Comparison of ENCODE assay signal across 22 mouse cellular contexts in genomic region chr5:63748759-63749158, GRCm38 (mm10).
DNase-seq lines count a peak whose midpoint lies in the region; ATAC-seq and TF ChIP-seq lines count a peak whose summit lies in the region.
"Had no signal": no experiment of that assay in that cellular context is flagged by ENCODE, and none has a peak within 500 bp of the region (broad histone marks: within the 10 kb centered on the region; RNA-seq: fewer than 3 reads in every experiment).

No protein-coding gene starts in this region.

- TF ChIP-seq CTCF in brain, embryonic 14.5 days (IDR thresholded peaks at IDR 0.05; ENCODE audit: borderline replicate concordance, extremely low read depth, insufficient read depth, insufficient read length), result no peak

- peak; percentile 27; the same call in 1 of the 2 replicates for ATAC-seq in hindbrain, embryonic 16.5 days
- peak; percentile 52 for ATAC-seq in midbrain, embryonic 15.5 days (replicated peaks)
- ATAC-seq in midbrain, embryonic 11.5 days (ENCODE audit: low FRiP score), result no peak
- ATAC-seq: activated CD4-positive, CD25-positive, alpha-beta regulatory T cell, adult 4 months; forebrain, embryonic 16.5 days had no signal

- H3K9ac ChIP-seq in hindbrain, embryonic 16.5 days (ENCODE audit: low read depth, low read length), result no peak overlapping the region
- H3K9ac ChIP-seq in midbrain, embryonic 15.5 days, result no peak overlapping the region
- H3K9ac ChIP-seq in midbrain, embryonic 11.5 days (ENCODE audit: low read length), result no peak overlapping the region
- H3K9ac ChIP-seq: forebrain, embryonic 13.5 days; heart, embryonic 12.5 days; heart, embryonic 15.5 days had no signal

- no peak overlapping the region for H3K27ac ChIP-seq in heart, embryonic 10.5 days
- no peak overlapping the region for H3K27ac ChIP-seq in hindbrain, embryonic 16.5 days (ENCODE audit: low read depth, low read length)
- H3K27ac ChIP-seq in hindbrain, embryonic 10.5 days, result no peak overlapping the region
- H3K27ac ChIP-seq in midbrain, embryonic 15.5 days, result no peak overlapping the region
- no peak overlapping the region for H3K27ac ChIP-seq in midbrain, embryonic 11.5 days (ENCODE audit: low read depth, low read length)
- H3K27ac ChIP-seq: forebrain, embryonic 10.5 days; forebrain, embryonic 13.5 days; heart, embryonic 15.5 days had no signal

- H3K27me3 ChIP-seq in heart, embryonic 10.5 days (ENCODE audit: insufficient read depth, poor library complexity, severe bottlenecking), result no peaks in the 10 kb centered on the region
- no peaks in the 10 kb centered on the region; the same call in 1 of the 2 replicates for H3K27me3 ChIP-seq in hindbrain, embryonic 16.5 days (replicated peaks; ENCODE audit: control insufficient read depth, insufficient read depth, low read length)
- no peaks in the 10 kb centered on the region for H3K27me3 ChIP-seq in hindbrain, embryonic 10.5 days (ENCODE audit: insufficient read depth, poor library complexity, severe bottlenecking)
- H3K27me3 ChIP-seq in midbrain, embryonic 15.5 days (replicated peaks), result no peaks in the 10 kb centered on the region
- no peaks in the 10 kb centered on the region for H3K27me3 ChIP-seq in midbrain, embryonic 11.5 days (ENCODE audit: control insufficient read depth, insufficient read depth, low read length)
- H3K27me3 ChIP-seq: forebrain, embryonic 13.5 days; heart, embryonic 12.5 days; heart, embryonic 15.5 days had no signal

- no peak overlapping the region for H3K4me2 ChIP-seq in hindbrain, embryonic 16.5 days (ENCODE audit: low read length)
- H3K4me2 ChIP-seq in midbrain, embryonic 15.5 days, result no peak overlapping the region
- no peak overlapping the region for H3K4me2 ChIP-seq in midbrain, embryonic 11.5 days
- H3K4me2 ChIP-seq: forebrain, embryonic 13.5 days; heart, embryonic 12.5 days; heart, embryonic 15.5 days had no signal

- H3K4me1 ChIP-seq in heart, embryonic 10.5 days, result no peaks in the 10 kb centered on the region
- no peaks in the 10 kb centered on the region for H3K4me1 ChIP-seq in hindbrain, embryonic 16.5 days (ENCODE audit: control insufficient read depth, insufficient read depth, low read depth, low read length)
- H3K4me1 ChIP-seq in hindbrain, embryonic 10.5 days (replicated peaks), result no peaks in the 10 kb centered on the region
- H3K4me1 ChIP-seq in midbrain, embryonic 15.5 days, result peaks cover 5% of the 10 kb centered on the region; the same call in 1 of the 2 replicates
- no peaks in the 10 kb centered on the region for H3K4me1 ChIP-seq in midbrain, embryonic 11.5 days (ENCODE audit: control insufficient read depth, insufficient read depth, low read length)
- H3K4me1 ChIP-seq: forebrain, embryonic 10.5 days; forebrain, embryonic 13.5 days; heart, embryonic 12.5 days; heart, embryonic 15.5 days had no signal

- peak; percentile 37 for DNase-seq in heart, adult 11 months
- DNase-seq in heart, embryonic 10.5 days (ENCODE audit: low spot score), result no peak
- no peak for DNase-seq in hindbrain, embryonic 10.5 days (ENCODE audit: low spot score)
- DNase-seq in midbrain, embryonic 11.5 days (ENCODE audit: low spot score, missing footprints), result no peak
- DNase-seq in brain, embryonic 14.5 days (ENCODE audit: low read depth), result peak; percentile 28
- DNase-seq: adrenal gland, adult 8-10 months; adrenal gland, postnatal 25 days; cerebellum, adult 18-20 months; cerebellum, adult 9-10 months; cerebellum, postnatal 14 days; gastrocnemius, postnatal 10 days; gastrocnemius, postnatal 36 days; heart, postnatal 10 days; heart, postnatal 36 days had no signal

- no peaks in the 10 kb centered on the region for H3K36me3 ChIP-seq in heart, embryonic 10.5 days
- no peaks in the 10 kb centered on the region for H3K36me3 ChIP-seq in hindbrain, embryonic 16.5 days (ENCODE audit: control insufficient read depth, insufficient read depth, low read length)
- H3K36me3 ChIP-seq in hindbrain, embryonic 10.5 days, result no peaks in the 10 kb centered on the region
- H3K36me3 ChIP-seq in midbrain, embryonic 15.5 days (replicated peaks), result no peaks in the 10 kb centered on the region
- no peaks in the 10 kb centered on the region for H3K36me3 ChIP-seq in midbrain, embryonic 11.5 days (ENCODE audit: control insufficient read depth, insufficient read depth, low read length)
- H3K36me3 ChIP-seq: forebrain, embryonic 10.5 days; heart, embryonic 12.5 days; heart, embryonic 15.5 days had no signal

- no peaks in the 10 kb centered on the region for H3K9me3 ChIP-seq in heart, embryonic 10.5 days
- H3K9me3 ChIP-seq in hindbrain, embryonic 16.5 days (ENCODE audit: control insufficient read depth, low read length), result no peaks in the 10 kb centered on the region
- H3K9me3 ChIP-seq in hindbrain, embryonic 10.5 days, result 0 out of 2 replicates have a peak, but pooled peaks cover 2% of the 10 kb centered on the region
- no peaks in the 10 kb centered on the region for H3K9me3 ChIP-seq in midbrain, embryonic 15.5 days
- no peaks in the 10 kb centered on the region for H3K9me3 ChIP-seq in midbrain, embryonic 11.5 days (ENCODE audit: control insufficient read depth, low read length)
- H3K9me3 ChIP-seq: forebrain, embryonic 10.5 days; forebrain, embryonic 13.5 days; heart, embryonic 12.5 days; heart, embryonic 15.5 days had no signal

- 78% methylated on average over 1 of the region's 1 CpGs for WGBS in heart, embryonic 10.5 days
- 52% methylated on average over 1 of the region's 1 CpGs for WGBS in hindbrain, embryonic 16.5 days
- 74% methylated on average over 1 of the region's 1 CpGs for WGBS in hindbrain, embryonic 10.5 days
- WGBS in midbrain, embryonic 15.5 days, result 41% methylated on average over 1 of the region's 1 CpGs
- 63% methylated on average over 1 of the region's 1 CpGs for WGBS in midbrain, embryonic 11.5 days

- no peak for TF ChIP-seq POLR2A in brain, embryonic 14.5 days (IDR thresholded peaks at IDR 0.05; ENCODE audit: borderline replicate concordance, extremely low read depth, insufficient read depth, insufficient read length, poor library complexity, severe bottlenecking)

- H3K4me3 ChIP-seq in heart, embryonic 10.5 days, result no peak overlapping the region
- no peak overlapping the region for H3K4me3 ChIP-seq in hindbrain, embryonic 16.5 days (ENCODE audit: low read length)
- H3K4me3 ChIP-seq in hindbrain, embryonic 10.5 days, result no peak overlapping the region
- no peak overlapping the region for H3K4me3 ChIP-seq in midbrain, embryonic 15.5 days
- H3K4me3 ChIP-seq in midbrain, embryonic 11.5 days (ENCODE audit: low read depth, low read length), result no peak overlapping the region
- H3K4me3 ChIP-seq: forebrain, embryonic 10.5 days; forebrain, embryonic 13.5 days; heart, embryonic 12.5 days; heart, embryonic 15.5 days had no signal

Comparison
In these comparisons a context has a peak if more than half of its experiments do, and no peak if none do; other contexts are left out.
1. DNase-seq: peak in heart, adult 11 months (single experiment) and brain, embryonic 14.5 days (single experiment); none in heart, embryonic 10.5 days (single experiment), hindbrain, embryonic 10.5 days (single experiment) and midbrain, embryonic 11.5 days (single experiment).